ENCODE assay signal across 28 mouse cellular contexts in the genomic region with DNA sequence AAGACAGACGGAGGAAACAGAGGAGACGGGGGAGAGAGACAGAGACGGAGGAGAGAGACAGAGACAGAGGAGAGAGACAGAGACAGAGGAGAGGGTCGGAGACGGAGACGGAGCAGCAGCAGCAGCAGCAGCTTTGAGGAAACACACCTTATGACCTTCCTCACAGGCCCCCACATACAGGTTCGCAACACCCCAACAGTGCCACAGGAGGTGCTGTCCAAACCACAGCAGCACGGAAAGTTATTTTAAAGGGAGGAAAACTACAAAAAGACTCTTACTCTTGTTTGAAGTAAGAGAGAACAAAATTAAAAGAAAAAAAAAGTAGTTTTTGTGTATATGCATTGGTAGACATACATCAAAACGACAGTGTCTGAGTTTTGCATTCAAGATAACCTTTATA. TPM values are rescaled to one million over a fixed set of nuclear protein-coding genes. Genes with fewer than 3 reads are reported as not detected.
A peak's percentile ranks its signal among the peaks of the same experiment; 100 is the strongest.
DNase-seq lines count a peak whose midpoint lies in the region; ATAC-seq lines count a peak whose summit lies in the region.
"Had no signal": no experiment of that assay in that cellular context is flagged by ENCODE, and none has a peak within 500 bp of the region (broad histone marks: within the 10 kb centered on the region; RNA-seq: fewer than 3 reads in every experiment).

No protein-coding gene starts in this region.

- H3K4me3 ChIP-seq in midbrain, embryonic 14.5 days (replicated peaks; ENCODE audit: low read depth, low read length), result no peak overlapping the region
- H3K4me3 ChIP-seq: forebrain, embryonic 10.5 days; gastrocnemius, adult 2 months; heart, adult 2 months; hindbrain, embryonic 12.5 days; hindbrain, embryonic 15.5 days had no signal

- no peak overlapping the region for H3K4me2 ChIP-seq in midbrain, embryonic 14.5 days (ENCODE audit: low read length)
- H3K4me2 ChIP-seq: heart, embryonic 11.5 days; hindbrain, embryonic 12.5 days; hindbrain, embryonic 15.5 days had no signal

- ATAC-seq in CD4-positive, CD25-positive, alpha-beta regulatory T cell, adult 4 months, result peak; percentile 67
- no peak for ATAC-seq in midbrain, embryonic 14.5 days (ENCODE audit: low FRiP score, low TSS enrichment)
- ATAC-seq: forebrain, embryonic 14.5 days; forebrain, postnatal 0 days; intestine, embryonic 16.5 days had no signal

- WGBS in midbrain, embryonic 14.5 days, result 87% methylated on average over 9 of the region's 9 CpGs

- H3K9ac ChIP-seq in midbrain, embryonic 14.5 days (replicated peaks; ENCODE audit: low read length), result no peak overlapping the region
- H3K9ac ChIP-seq: forebrain, postnatal 0 days; hindbrain, embryonic 12.5 days; hindbrain, embryonic 15.5 days had no signal

- no peaks in the 10 kb centered on the region for H3K9me3 ChIP-seq in midbrain, embryonic 14.5 days (ENCODE audit: control insufficient read depth, low read length)
- H3K9me3 ChIP-seq: hindbrain, embryonic 12.5 days; hindbrain, embryonic 15.5 days had no signal

- H3K27ac ChIP-seq in midbrain, embryonic 14.5 days (replicated peaks; ENCODE audit: low read depth, low read length), result no peak overlapping the region
- H3K27ac ChIP-seq: forebrain, embryonic 10.5 days; heart, adult 2 months; hindbrain, embryonic 12.5 days; hindbrain, embryonic 15.5 days had no signal

- no peaks in the 10 kb centered on the region for H3K36me3 ChIP-seq in midbrain, embryonic 14.5 days (ENCODE audit: control insufficient read depth, insufficient read depth, low read length)
- H3K36me3 ChIP-seq: forebrain, embryonic 10.5 days; hindbrain, embryonic 12.5 days; hindbrain, embryonic 15.5 days had no signal

- no peaks in the 10 kb centered on the region for H3K4me1 ChIP-seq in midbrain, embryonic 14.5 days (ENCODE audit: control insufficient read depth, insufficient read depth, low read length)
- H3K4me1 ChIP-seq: hindbrain, embryonic 12.5 days; hindbrain, embryonic 15.5 days had no signal

- DNase-seq in thymus, postnatal 36 days, result peak; percentile 4 to 20
- no peak for DNase-seq in thymus, postnatal 4 days
- peak; percentile 69 for DNase-seq in induced T-regulatory cell, adult 2 months (ENCODE audit: low read depth)
- DNase-seq in layer of hippocampus, adult 9-10 months (ENCODE audit: low spot score), result no peak
- no peak for DNase-seq in right cerebral cortex, postnatal 36 days (ENCODE audit: low spot score in 2 of 2)
- DNase-seq in midbrain, embryonic 14.5 days, result no peak
- DNase-seq: adrenal gland, postnatal 10 days; adrenal gland, postnatal 36 days; cerebellum, adult 18-20 months; cerebellum, adult 9-10 months; cerebellum, postnatal 14 days; forebrain, postnatal 0 days; gastrocnemius, adult 2 months; gastrocnemius, postnatal 14 days; heart, adult 2 months had no signal

- H3K27me3 ChIP-seq in midbrain, embryonic 14.5 days (ENCODE audit: control insufficient read depth, insufficient read depth, low read length), result no peaks in the 10 kb centered on the region; the same call in 1 of the 2 replicates
- H3K27me3 ChIP-seq: hindbrain, embryonic 12.5 days; hindbrain, embryonic 15.5 days had no signal

RNA-seq across cellular contexts. Expression of a gene that starts 27.2 kb away (rescaled TPM):
- 10 to 100 TPM; 21.6 to 23.7 TPM for polyA plus RNA-seq in CD4-positive, CD25-positive, alpha-beta regulatory T cell, adult 4 months (2017; shearing (Covaris generic))
- polyA plus RNA-seq in midbrain, embryonic 14.5 days (2014; fragmentation: Nextera tagmentation; extraction: Ambion mirVana), result 24.7 and 29.9 TPM in 2 replicates

RNA-seq across cellular contexts. Expression of a gene that starts 27.8 kb away (rescaled TPM):
- not detected for polyA plus RNA-seq in CD4-positive, CD25-positive, alpha-beta regulatory T cell, adult 4 months (2017; shearing (Covaris generic))
- polyA plus RNA-seq in midbrain, embryonic 14.5 days (2014; fragmentation: Nextera tagmentation; extraction: Ambion mirVana), result not detected in 2 replicates
- polyA plus RNA-seq: embryonic facial prominence, embryonic 11.5 days; embryonic facial prominence, embryonic 14.5 days; forebrain, embryonic 10.5 days; forebrain, embryonic 14.5 days; forebrain, postnatal 0 days; frontal cortex, adult 2 months; gonadal fat pad, adult 2 months; heart, adult 2 months; heart, embryonic 11.5 days; heart, embryonic 14.5 days; heart, postnatal 0 days; hindbrain, embryonic 12.5 days; hindbrain, embryonic 15.5 days; intestine, embryonic 16.5 days had no signal

RNA-seq across cellular contexts. Expression of a gene that starts 58.6 kb away (rescaled TPM):
- polyA plus RNA-seq in CD4-positive, CD25-positive, alpha-beta regulatory T cell, adult 4 months (2017; shearing (Covaris generic)), result 10 to 100 TPM; 47.1 to 78.3 TPM
- polyA plus RNA-seq in midbrain, embryonic 14.5 days (2014; fragmentation: Nextera tagmentation; extraction: Ambion mirVana), result 58.2 and 69.3 TPM in 2 replicates

Comparison
In these comparisons a context has a peak if more than half of its experiments do, and no peak if none do; other contexts are left out.
1. DNase-seq: peak in thymus, postnatal 36 days (2 of 2) and induced T-regulatory cell, adult 2 months (single experiment); none in thymus, postnatal 4 days (single experiment), layer of hippocampus, adult 9-10 months (single experiment), right cerebral cortex, postnatal 36 days (0 of 2) and midbrain, embryonic 14.5 days (single experiment).